Mouse (Mus musculus) hindbrain, embryonic 15.5 days (tissue): ENCODE data around the gene Naaladl1. TPM values are rescaled to one million over a fixed set of nuclear protein-coding genes. Genes with fewer than 3 reads are reported as not detected.

Experiments
- ATAC-seq: fragments of 200-750 bp; cut with Nextera tagmentation; 2 replicates; pipeline ENCODE4 v1.8.0; 2017; ENCODE audit warnings: low read depth, moderate number of reproducible peaks, moderate TSS enrichment; ENCODE audit not compliant: low FRiP score
- H3K27ac ChIP-seq: fragments of 300-500 bp; sonication (generic); replicated peaks from 2 replicates; pipeline ENCODE4 v1.5.1; 2015; ENCODE audit warnings: mild to moderate bottlenecking, inconsistent platforms
- H3K27me3 ChIP-seq: fragments of 300-500 bp; sonication (generic); 2 replicates; pipeline ENCODE4 v1.6.1; 2015; ENCODE audit warnings: control low read depth, inconsistent platforms
- H3K36me3 ChIP-seq: fragments of 300-500 bp; sonication (generic); 2 replicates; pipeline ENCODE4 v1.6.1; 2015; ENCODE audit warnings: control low read depth, inconsistent platforms
- H3K4me1 ChIP-seq: fragments of 300-500 bp; sonication (generic); replicated peaks from 2 replicates; pipeline ENCODE4 v1.6.1; 2015; ENCODE audit warnings: control low read depth, inconsistent platforms
- H3K4me2 ChIP-seq: fragments of 300-500 bp; sonication (generic); 2 replicates; pipeline ENCODE4 v1.6.1; 2015; ENCODE audit warnings: moderate library complexity, mild to moderate bottlenecking, inconsistent platforms
- H3K4me3 ChIP-seq: fragments of 300-500 bp; sonication (generic); 2 replicates; pipeline ENCODE4 v1.5.1; 2015; ENCODE audit warnings: mild to moderate bottlenecking, inconsistent platforms
- H3K9ac ChIP-seq: fragments of 300-500 bp; sonication (generic); 2 replicates; pipeline ENCODE4 v1.6.1; 2015; ENCODE audit warnings: inconsistent platforms
- H3K9me3 ChIP-seq: fragments of 300-500 bp; sonication (generic); 2 replicates; pipeline ENCODE4 v1.6.1; 2016; ENCODE audit warnings: control low read depth, inconsistent platforms
- WGBS: fragments of 180-500 bp; shearing (Covaris S2); methylation state at CpG from one replicate; pipeline ENCODE4 v1.1.7; 2015; 5-methylcytosine and 5-hydroxymethylcytosine counted together
- polyA plus RNA-seq: library from polyadenylated mRNA; unstranded; fragments of >200 nt; fragmentation: Nextera tagmentation; extraction: Ambion mirVana; gene quantifications from 2 replicates; pipeline ENCODE4 v1.2.1, GENCODE M21; 2015

Gene Naaladl1
- polyA plus RNA-seq, 1 experiment from 2014 or later = 0.54 TPM

- no peaks in the 10 kb centered on the region for H3K36me3 ChIP-seq
- no peak overlapping the region for H3K27ac ChIP-seq
- no peak for ATAC-seq
- H3K4me3 ChIP-seq = no peak overlapping the region
- no peak overlapping the region for H3K9ac ChIP-seq
- no peak overlapping the region for H3K4me2 ChIP-seq
- 91% methylated on average over 13 of the region's 13 CpGs for WGBS
- peaks cover 14% of the 10 kb centered on the region for H3K4me1 ChIP-seq
- H3K27me3 ChIP-seq = no peaks in the 10 kb centered on the region
- H3K9me3 ChIP-seq = no peaks in the 10 kb centered on the region
Measured at GRCm38 (mm10) chr19:6088841-6089240, 16.7 kb upstream of the Naaladl1 start.

- ATAC-seq = no peak
- H3K27me3 ChIP-seq = no peaks in the 10 kb centered on the region
- H3K4me2 ChIP-seq = no peak within 1 kb of the TSS
- 92% methylated on average over 7 of the region's 7 CpGs for WGBS
- H3K4me1 ChIP-seq = no peaks in the 10 kb centered on the region
- no peak within 1 kb of the TSS for H3K9ac ChIP-seq
- H3K36me3 ChIP-seq = no peaks in the 10 kb centered on the region
- H3K9me3 ChIP-seq = no peaks in the 10 kb centered on the region
- H3K27ac ChIP-seq = no peak within 1 kb of the TSS
- H3K4me3 ChIP-seq = no peak within 1 kb of the TSS
Measured at GRCm38 (mm10) chr19:6094119-6094518, 11.5 kb upstream of the Naaladl1 start, which contains the start of gene AC131692.1. AC131692.1 (plus strand) TSS chr19:6094419.

DNA sequence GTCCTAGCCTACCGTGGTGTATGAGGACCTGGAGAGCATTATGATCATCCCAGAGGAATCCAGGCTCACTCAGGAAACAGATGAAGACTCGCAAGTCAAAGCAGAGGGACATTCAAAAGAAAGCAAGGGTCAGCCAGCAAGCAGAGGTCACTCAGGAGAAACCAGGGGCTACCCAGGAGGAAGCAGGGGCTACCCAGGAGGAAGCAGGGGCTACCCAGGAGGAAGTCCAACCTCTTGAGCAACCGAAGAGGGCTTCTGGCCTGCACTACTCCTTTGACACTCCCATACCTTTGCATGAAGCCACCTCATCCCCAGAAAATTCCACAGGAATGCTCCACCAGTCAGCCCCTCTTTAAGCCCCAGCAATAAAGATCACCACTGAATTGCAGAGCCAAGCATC is 7.7 kb upstream of the Naaladl1 start:
- no peaks in the 10 kb centered on the region for H3K36me3 ChIP-seq
- no peak overlapping the region for H3K4me2 ChIP-seq
- WGBS = 85% methylated on average over 3 of the region's 3 CpGs
- no peak overlapping the region for H3K4me3 ChIP-seq
- H3K9ac ChIP-seq = no peak overlapping the region
- no peak for ATAC-seq
- no peak overlapping the region for H3K27ac ChIP-seq
- no peaks in the 10 kb centered on the region for H3K9me3 ChIP-seq
- H3K27me3 ChIP-seq = no peaks in the 10 kb centered on the region
- H3K4me1 ChIP-seq = no peaks in the 10 kb centered on the region

GRCm38 (mm10) chr19:6101186-6101585 is 4.4 kb upstream of the Naaladl1 start:
- no peak overlapping the region for H3K4me2 ChIP-seq
- ATAC-seq = no peak
- WGBS = 61% methylated on average over 6 of the region's 6 CpGs
- H3K9ac ChIP-seq = no peak overlapping the region
- no peaks in the 10 kb centered on the region for H3K36me3 ChIP-seq
- H3K27ac ChIP-seq = no peak overlapping the region
- H3K27me3 ChIP-seq = no peaks in the 10 kb centered on the region
- H3K4me3 ChIP-seq = no peak overlapping the region
- no peaks in the 10 kb centered on the region for H3K4me1 ChIP-seq
- no peaks in the 10 kb centered on the region for H3K9me3 ChIP-seq

DNA sequence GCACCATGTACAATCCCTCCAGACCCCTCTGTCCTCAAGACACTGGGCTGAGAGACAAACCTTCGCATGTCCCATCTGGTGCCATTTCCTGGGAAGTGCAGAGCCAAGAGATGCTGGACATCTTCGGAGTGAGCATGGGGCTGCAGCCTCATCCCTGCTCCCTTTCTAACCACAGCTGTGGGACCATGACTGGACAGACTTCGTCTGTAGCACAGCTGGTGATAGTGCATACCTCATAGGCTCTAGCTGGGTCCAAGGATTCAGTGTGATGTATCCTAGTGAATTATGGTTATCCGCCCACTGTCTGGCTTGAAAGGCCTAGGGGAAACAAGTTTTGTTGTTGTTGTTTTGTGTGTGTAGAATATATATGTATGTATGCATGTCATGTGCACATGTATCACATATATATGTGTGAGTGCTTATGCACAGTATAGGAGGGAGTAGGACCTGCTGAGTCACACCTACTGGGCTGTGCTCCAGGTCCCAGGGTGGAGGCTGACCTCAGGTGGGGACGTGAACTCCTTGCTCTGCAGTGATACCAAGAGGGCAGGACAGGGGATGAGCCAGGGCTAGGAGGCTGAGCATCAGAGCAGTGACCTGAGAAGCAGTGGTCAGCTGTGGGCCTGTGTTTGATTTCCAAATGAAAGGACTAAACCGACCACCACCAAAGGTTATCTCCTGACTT is 3.3 kb upstream of the Naaladl1 start:
- no peak overlapping the region for H3K27ac ChIP-seq
- H3K9ac ChIP-seq = no peak overlapping the region
- H3K4me3 ChIP-seq = no peak overlapping the region
- H3K9me3 ChIP-seq = no peaks in the 10 kb centered on the region
- ATAC-seq = no peak
- H3K27me3 ChIP-seq = no peaks in the 10 kb centered on the region
- 75% methylated on average over 6 of the region's 6 CpGs for WGBS
- no peaks in the 10 kb centered on the region for H3K36me3 ChIP-seq
- H3K4me1 ChIP-seq = no peaks in the 10 kb centered on the region
- H3K4me2 ChIP-seq = no peak overlapping the region

GRCm38 (mm10) chr19:6104476-6104875 is 1.1 kb upstream of the Naaladl1 start:
- no peaks in the 10 kb centered on the region for H3K27me3 ChIP-seq
- H3K4me2 ChIP-seq = no peak overlapping the region
- WGBS = 86% methylated on average over 4 of the region's 4 CpGs
- no peaks in the 10 kb centered on the region for H3K9me3 ChIP-seq
- no peaks in the 10 kb centered on the region for H3K4me1 ChIP-seq
- no peak overlapping the region for H3K4me3 ChIP-seq
- H3K36me3 ChIP-seq = no peaks in the 10 kb centered on the region
- H3K27ac ChIP-seq = no peak overlapping the region
- no peak overlapping the region for H3K9ac ChIP-seq
- ATAC-seq = no peak

DNA sequence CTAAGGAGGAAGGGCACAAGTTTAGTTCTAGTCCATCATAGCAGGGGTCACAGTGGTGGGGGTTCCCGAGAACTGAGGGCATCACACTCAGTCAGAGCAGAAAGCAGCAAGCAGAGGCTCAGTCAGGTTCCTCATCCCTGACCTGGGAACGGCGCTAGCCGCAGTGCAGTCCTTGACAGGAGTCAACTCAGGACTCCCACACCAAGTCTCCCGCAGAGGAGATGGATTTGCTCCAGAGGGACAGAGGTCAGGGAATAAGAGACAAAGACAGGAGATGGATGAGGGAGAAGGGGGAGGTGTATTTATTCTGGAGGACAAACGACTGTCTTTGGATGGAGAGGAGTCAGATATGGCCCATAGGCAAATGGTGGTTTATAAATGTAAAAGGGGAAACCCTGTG is 7.5 kb downstream of the Naaladl1 start:
- no peak overlapping the region for H3K4me2 ChIP-seq
- H3K4me1 ChIP-seq = peaks cover 14% of the 10 kb centered on the region
- no peaks in the 10 kb centered on the region for H3K27me3 ChIP-seq
- no peaks in the 10 kb centered on the region for H3K9me3 ChIP-seq
- no peak for ATAC-seq
- 55% methylated on average over 6 of the region's 6 CpGs for WGBS
- no peak overlapping the region for H3K9ac ChIP-seq
- H3K27ac ChIP-seq = no peak overlapping the region
- H3K36me3 ChIP-seq = peaks cover 25% of the 10 kb centered on the region
- H3K4me3 ChIP-seq = no peak overlapping the region

GRCm38 (mm10) chr19:6116113-6116850 is 10.7 kb downstream of the Naaladl1 start:
- H3K27ac ChIP-seq = no peak overlapping the region
- H3K4me1 ChIP-seq = peaks cover 26% of the 10 kb centered on the region
- peak overlapping the region; percentile 87; the same call in 1 of the 2 replicates for H3K4me3 ChIP-seq
- H3K9ac ChIP-seq = 0 out of 2 replicates have a peak overlapping the region, but pooled peaks have one; percentile 74
- ATAC-seq = no peak
- H3K9me3 ChIP-seq = no peaks in the 10 kb centered on the region
- H3K27me3 ChIP-seq = no peaks in the 10 kb centered on the region
- 92% methylated on average over 15 of the region's 15 CpGs for WGBS
- H3K4me2 ChIP-seq = peak overlapping the region; percentile 83
- peaks cover 25% of the 10 kb centered on the region for H3K36me3 ChIP-seq

DNA sequence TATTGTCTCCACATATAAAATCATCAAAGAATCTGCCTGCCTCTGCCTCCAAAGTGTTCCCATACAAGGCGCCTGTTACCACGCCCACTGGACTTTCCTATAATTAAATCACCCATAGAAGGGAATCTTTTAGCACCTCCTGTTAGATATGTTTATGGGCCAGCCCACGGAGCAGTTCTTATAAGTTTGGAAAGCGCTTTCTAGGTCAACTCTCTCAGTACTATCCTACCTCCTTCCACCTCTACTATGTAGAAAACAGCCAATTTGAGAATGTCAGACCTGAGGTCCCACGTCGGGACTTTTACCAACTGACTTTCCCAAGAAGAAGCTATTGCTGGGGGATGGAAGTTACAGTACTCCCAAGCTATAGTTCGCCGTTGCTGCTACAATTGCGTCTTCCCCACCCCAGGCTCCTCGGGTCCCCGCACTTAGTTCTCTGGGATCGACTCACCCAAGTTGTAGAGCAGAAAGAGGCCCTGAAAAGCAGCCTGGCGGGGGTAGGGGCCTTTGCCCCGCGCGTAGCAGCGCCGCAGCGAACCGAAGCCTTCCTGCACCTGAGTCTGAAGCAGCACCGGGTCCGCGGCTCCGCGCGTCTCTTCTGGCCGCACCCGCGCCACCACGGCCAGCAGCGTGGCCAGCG is 11.9 kb downstream of the Naaladl1 start:
- Histone ChIP-seq H3K9me3 (no peaks in the 10 kb centered on the region), H3K27me3 (no peaks in the 10 kb centered on the region), H3K36me3 (peaks cover 25% of the 10 kb centered on the region), H3K9ac (peak overlapping the region; percentile 74), H3K4me3 (peak overlapping the region; percentile 87), H3K4me1 (peaks cover 26% of the 10 kb centered on the region), H3K4me2 (peak overlapping the region; percentile 83), H3K27ac (peak overlapping the region; percentile 92)
- no peak; the same call in 1 of the 2 replicates for ATAC-seq
- 7% methylated on average over 32 of the region's 32 CpGs for WGBS

- Histone ChIP-seq H3K9ac (peak within 1 kb of the TSS; percentile 74), H3K4me1 (peaks cover 26% of the 10 kb centered on the region), H3K9me3 (no peaks in the 10 kb centered on the region), H3K27ac (peak within 1 kb of the TSS; percentile 92), H3K4me3 (peak within 1 kb of the TSS; percentile 87), H3K4me2 (peak within 1 kb of the TSS; percentile 83), H3K27me3 (no peaks in the 10 kb centered on the region), H3K36me3 (peaks cover 25% of the 10 kb centered on the region)
- ATAC-seq = peak; percentile 93
- under 1% methylated on average over 77 of the region's 77 CpGs for WGBS
Measured at GRCm38 (mm10) chr19:6117986-6118676, 12.5 kb downstream of the Naaladl1 start, which contains the start of gene Sac3d1. Sac3d1 (minus strand) TSS chr19:6118650.

GRCm38 (mm10) chr19:6118677-6119185 is 13.1 kb downstream of the Naaladl1 start:
- Histone ChIP-seq H3K9ac (peak overlapping the region; percentile 74), H3K27me3 (no peaks in the 10 kb centered on the region), H3K4me1 (peaks cover 28% of the 10 kb centered on the region), H3K9me3 (no peaks in the 10 kb centered on the region), H3K27ac (peak overlapping the region; percentile 92), H3K4me3 (peak overlapping the region; percentile 87), H3K36me3 (peaks cover 22% of the 10 kb centered on the region), H3K4me2 (peak overlapping the region; percentile 83)
- WGBS = 1% methylated on average over 8 of the region's 8 CpGs
- peak; percentile 60 for ATAC-seq
